Mouse (Mus musculus) bone marrow, adult 2 months (tissue): Measurements from ENCODE around the gene Hspa8. TPM values are rescaled to one million over a fixed set of nuclear protein-coding genes. Genes with fewer than 3 reads are reported as not detected.
"Not testable (repeated sequence)": the region's sequence is repeated elsewhere in the genome, so short reads cannot be mapped to it uniquely, and the experiment has no call there.

ENCODE experiments used
- H3K27ac ChIP-seq: fragments of 200-500 bp; 2 replicates; pipeline ENCODE4 v1.5.1; 2012; ENCODE audit warnings: low read depth, mild to moderate bottlenecking, control low read depth, inconsistent platforms, low read length; ENCODE audit not compliant: control insufficient read depth, poor library complexity, insufficient read depth
- H3K4me1 ChIP-seq: fragments of 200-500 bp; 2 replicates; pipeline ENCODE4 v1.6.1; 2011; ENCODE audit warnings: low read length; ENCODE audit not compliant: control insufficient read depth, insufficient read depth
- H3K4me3 ChIP-seq: fragments of 200-500 bp; replicated peaks from 2 replicates; pipeline ENCODE3; 2011; ENCODE audit warnings: mild to moderate bottlenecking, low read depth, low read length, control low read depth; ENCODE audit not compliant: control insufficient read depth
- CTCF ChIP-seq: fragments of 200-500 bp; IDR thresholded peaks from 2 replicates; pipeline ENCODE4 v1.5.1; 2011; ENCODE audit warnings: low read length, control low read depth; ENCODE audit not compliant: control insufficient read depth, insufficient read depth
- POLR2A ChIP-seq: fragments of 200-500 bp; IDR thresholded peaks from 2 replicates; pipeline ENCODE4 v1.6.1; 2011; ENCODE audit warnings: low read depth, mild to moderate bottlenecking, control low read depth, low read length, borderline replicate concordance; ENCODE audit not compliant: control insufficient read depth
- WGBS: fragments of 180-500 bp; shearing (Covaris S2); methylation state at CpG from one replicate; pipeline ENCODE4 v1.1.7; 2018; 5-methylcytosine and 5-hydroxymethylcytosine counted together
- polyA plus RNA-seq: library from polyadenylated mRNA; stranded (reverse); fragments of >200 nt; gene quantifications from 2 replicates; pipeline ENCODE4 v1.2.4, GENCODE M21; 2011; ENCODE audit warnings: low replicate concordance; ENCODE audit not compliant: missing spikeins, insufficient read depth, insufficient read length

Gene Hspa8
- polyA plus RNA-seq, 1 experiment: 805 TPM

DNA sequence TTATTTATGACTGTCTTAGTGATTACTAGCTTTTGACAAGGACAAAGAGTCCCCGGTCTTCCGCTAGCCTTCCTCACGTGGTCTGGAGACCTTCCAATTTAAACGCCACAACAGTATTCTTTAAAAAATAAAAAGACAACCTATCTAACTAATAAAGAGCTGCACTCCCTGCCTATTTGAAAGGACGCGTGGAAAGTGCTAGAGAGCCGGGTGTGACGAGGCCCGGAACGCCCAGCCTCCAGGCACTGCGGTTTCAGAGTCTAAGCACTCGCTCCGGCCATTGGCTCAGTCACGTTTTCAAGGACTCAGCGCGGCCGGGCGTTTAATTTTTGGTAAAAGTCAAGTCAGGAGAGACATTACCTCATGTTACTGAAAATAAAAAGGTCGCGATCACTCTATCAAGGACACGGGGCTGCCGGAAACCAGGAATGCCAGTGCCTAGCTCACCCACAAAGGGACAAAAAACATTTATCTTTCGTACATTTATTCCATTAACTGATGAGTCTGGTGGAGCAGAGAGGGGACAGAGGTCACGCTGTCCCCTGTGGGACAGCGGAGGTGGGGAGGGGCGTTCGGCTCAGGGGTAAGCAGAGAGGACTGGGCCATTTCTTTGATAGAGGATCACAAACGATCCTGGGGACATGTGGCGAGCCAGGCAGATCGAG lies 815 bp upstream of the Hspa8 start:
- peak overlapping the region; percentile 76 for H3K4me3 ChIP-seq
- peak overlapping the region; percentile 97 for H3K27ac ChIP-seq
- H3K4me1 ChIP-seq: peaks cover 3% of the 10 kb centered on the region; the same call in 1 of the 2 replicates
- TF ChIP-seq POLR2A: peak; percentile 85
- TF ChIP-seq CTCF: no peak
- WGBS: under 1% methylated on average over 30 of the region's 30 CpGs

DNA sequence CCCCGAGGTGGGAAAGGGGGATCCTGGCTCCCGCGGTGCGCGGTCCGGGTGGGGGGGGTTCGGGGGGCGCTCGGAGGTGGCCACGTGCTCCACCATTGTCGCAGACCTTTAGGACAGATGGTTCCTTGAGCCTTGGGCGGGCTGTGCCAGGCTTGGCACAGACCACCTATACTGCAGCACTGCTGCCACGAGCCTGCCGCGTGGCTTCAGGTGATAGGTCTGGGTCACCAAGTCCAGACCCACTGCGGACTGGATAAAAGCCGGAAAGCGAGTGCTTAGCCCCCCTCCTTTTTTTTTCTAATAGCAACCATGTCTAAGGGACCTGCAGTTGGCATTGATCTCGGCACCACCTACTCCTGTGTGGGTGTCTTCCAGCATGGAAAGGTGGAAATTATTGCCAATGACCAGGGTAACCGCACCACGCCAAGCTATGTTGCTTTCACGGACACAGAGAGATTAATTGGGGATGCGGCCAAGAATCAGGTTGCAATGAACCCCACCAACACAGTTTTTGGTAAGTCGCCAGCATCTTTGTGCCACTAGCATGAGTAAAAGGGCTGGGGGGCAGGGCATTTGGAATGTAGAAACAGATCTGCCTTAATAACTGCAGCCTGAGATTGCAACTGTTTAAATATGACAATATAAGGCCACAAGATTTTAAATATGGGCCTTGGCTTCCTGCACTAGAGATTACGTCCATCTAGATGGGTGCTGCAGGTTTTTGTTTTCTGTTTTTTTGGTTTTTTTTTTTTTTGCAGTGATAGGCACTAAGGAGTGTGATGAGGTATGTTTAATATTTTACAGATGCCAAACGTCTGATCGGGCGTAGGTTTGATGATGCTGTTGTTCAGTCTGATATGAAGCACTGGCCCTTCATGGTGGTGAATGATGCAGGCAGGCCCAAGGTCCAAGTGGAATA lies 1.1 kb downstream of the Hspa8 start:
- WGBS: 1% methylated on average over 28 of the region's 28 CpGs

DNA sequence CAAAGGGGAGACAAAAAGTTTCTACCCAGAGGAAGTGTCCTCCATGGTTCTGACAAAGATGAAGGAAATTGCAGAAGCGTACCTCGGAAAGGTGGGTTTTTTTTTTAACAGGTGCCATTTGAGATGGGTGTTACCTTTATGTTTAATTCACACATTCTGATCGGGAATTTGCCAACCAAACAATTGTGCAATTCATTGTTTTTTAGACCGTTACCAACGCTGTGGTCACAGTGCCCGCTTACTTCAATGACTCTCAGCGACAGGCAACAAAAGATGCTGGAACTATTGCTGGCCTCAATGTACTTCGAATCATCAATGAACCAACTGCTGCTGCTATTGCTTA lies 1.7 kb downstream of the Hspa8 start:
- peak overlapping the region; percentile 32 for H3K4me3 ChIP-seq
- not testable (repeated sequence) for H3K4me1 ChIP-seq, H3K27ac ChIP-seq
- 3% methylated on average over 8 of the region's 8 CpGs for WGBS

More for the DNA sequence above, 1.1 kb downstream of the Hspa8 start:
- not testable (repeated sequence) for H3K4me1 ChIP-seq
- peak overlapping the region; percentile 94 for H3K27ac ChIP-seq
- peak overlapping the region; percentile 99 for H3K4me3 ChIP-seq

DNA sequence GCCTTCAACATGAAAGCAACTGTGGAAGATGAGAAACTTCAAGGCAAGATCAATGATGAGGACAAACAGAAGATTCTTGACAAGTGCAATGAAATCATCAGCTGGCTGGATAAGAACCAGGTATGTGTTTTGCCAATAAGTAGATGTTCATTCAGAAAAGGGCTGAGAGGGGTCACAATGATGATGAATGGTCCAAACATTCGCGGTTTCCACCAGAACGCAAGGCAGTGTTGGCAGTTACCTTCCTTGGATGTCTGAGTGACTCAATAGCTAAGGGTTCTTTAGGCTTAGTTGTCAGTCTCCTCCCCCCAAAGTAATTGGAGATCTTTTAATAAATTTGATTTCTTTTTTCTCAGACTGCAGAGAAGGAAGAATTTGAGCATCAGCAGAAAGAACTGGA lies 3.8 kb downstream of the Hspa8 start:
- H3K27ac ChIP-seq, H3K4me1 ChIP-seq, H3K4me3 ChIP-seq: not testable (repeated sequence)
- 71% methylated on average over 3 of the region's 3 CpGs for WGBS

DNA sequence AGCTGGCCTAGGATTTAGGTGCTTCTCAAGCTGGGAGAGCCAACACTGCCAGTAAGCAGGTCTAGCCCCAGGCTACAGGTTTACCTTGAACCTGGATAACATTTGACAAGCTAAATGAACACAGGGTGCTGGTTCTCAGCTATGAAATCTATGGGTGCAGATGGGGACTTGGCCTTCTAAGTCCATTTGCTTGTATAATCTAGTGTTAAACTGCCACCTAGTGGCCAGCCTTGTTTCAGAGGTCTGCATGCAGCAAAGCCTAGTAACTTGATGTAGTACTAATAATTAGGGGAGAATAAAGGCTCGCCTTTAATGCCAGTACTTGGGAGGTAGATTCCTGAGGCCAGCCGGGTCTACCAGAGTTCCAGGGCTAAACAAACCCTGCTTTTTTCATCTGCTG lies 4.5 kb downstream of the Hspa8 start:
- peak; percentile 25 for TF ChIP-seq CTCF
- TF ChIP-seq POLR2A: no peak
- no peak overlapping the region for H3K4me3 ChIP-seq
- 61% methylated on average over 2 of the region's 2 CpGs for WGBS
- H3K27ac ChIP-seq: no peak overlapping the region
- no peaks in the 10 kb centered on the region for H3K4me1 ChIP-seq

DNA sequence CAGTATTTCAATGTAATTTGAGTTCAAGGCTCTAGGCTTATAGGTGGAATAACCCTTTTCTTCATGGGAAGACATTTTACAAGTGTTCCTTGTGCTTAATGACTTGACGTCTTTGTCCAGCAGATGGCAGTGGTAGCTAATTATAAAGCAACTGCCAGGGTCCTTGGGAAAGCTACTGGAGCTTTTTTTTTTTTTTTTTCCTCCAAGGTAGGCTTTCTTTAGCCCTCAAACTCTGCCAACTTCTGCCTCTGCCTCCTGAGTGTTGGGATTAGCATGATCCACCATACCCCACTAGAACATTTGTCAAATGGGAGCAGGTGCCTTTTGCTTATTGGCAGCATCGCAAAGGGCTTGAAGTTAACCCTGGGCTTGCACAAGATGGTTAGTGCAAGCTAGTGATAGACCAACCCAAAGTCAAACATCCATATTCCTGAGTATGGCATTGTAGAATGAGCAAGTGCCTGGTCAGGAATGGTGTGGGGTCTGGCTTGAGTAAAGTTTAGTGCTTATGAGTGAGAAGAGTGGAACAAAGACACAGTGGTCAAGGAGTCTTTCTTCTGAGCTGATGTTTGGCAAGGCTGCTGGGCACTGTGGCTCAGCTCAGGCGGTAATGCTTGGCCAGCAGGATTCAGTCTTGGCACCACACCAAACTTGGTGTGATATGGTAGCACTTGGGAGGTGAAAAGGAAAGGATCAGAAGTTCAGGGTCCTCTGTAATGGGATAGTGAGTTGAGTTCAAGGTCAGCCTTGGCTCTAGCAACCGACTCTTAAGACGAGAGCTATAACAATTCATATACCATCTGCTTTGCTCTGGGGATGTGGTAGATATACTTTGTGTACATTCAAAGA lies 5.9 kb downstream of the Hspa8 start:
- H3K4me1 ChIP-seq: no peaks in the 10 kb centered on the region
- no peak overlapping the region for H3K27ac ChIP-seq
- WGBS: 54% methylated on average over 5 of the region's 5 CpGs
- H3K4me3 ChIP-seq: no peak overlapping the region
- TF ChIP-seq CTCF: no peak
- TF ChIP-seq POLR2A: no peak

DNA sequence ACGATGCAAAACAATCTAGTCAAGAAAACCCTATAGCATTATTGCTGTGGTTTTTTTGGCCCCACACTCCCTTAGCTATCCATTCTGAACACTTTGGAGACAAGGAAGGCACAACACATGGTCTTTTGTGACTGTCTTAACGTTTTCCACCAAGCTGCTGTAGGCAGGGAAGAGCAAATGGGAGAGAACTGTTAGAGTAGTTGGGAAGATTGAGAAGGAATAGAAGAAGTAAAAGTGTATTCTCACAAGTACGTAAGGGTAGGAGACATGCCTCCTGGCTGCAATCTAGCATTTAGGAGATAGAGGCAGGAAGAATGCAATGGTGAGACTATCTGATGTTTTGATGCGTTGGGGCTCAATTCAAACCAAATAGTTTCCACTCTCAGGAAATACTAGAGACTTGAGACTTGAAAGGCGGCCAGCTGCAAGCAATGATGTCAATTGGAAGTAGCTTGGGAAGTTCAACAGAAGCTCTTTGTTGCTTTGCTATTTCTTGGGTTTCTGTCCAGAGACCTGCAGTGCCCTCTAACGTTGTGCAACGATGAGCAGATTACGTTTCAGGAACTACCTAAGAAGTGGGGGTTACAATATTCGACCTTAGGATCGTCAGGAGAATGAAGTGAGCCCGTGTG lies 6.6 kb downstream of the Hspa8 start:
- H3K4me3 ChIP-seq: no peak overlapping the region
- no peak overlapping the region for H3K27ac ChIP-seq
- H3K4me1 ChIP-seq: no peaks in the 10 kb centered on the region
- WGBS: 24% methylated on average over 11 of the region's 11 CpGs
- TF ChIP-seq CTCF: no peak
- TF ChIP-seq POLR2A: no peak
